Mouse (Mus musculus) 416B (cell line): ENCODE data around the gene Tom1l1.
"Not testable (repeated sequence)": the region's sequence is repeated elsewhere in the genome, so short reads cannot be mapped to it uniquely, and the experiment has no call there.

Source experiments
- DNase-seq: peaks from one replicate; pipeline ENCODE4 v3.0.0; 2011; ENCODE audit warnings: low read depth

The Tom1l1 gene

GRCm38 (mm10) chr11:90687460-90688416 is at the start of gene Tom1l1:
Tom1l1 (minus strand) TSS chr11:90688366.
- peak; percentile 69 for DNase-seq

DNA sequence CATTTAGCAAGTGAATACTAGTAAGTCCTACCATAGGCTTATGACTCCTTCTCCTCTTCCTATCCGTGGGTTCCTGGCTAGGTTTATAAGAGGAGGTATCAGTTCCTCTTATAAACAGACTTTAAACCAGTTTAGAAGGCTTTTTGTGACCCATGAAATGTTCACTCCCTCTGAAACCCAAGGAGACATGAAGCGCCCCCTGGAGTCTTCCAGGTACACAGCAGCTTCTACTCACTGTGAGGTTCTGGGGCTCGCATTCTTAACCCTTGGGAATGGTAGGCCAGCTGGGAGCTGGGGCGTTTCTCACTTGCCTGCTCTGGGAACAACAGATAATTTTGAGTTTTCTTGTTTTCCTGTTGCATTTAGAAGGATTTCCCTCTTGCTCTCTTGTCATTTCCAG is 45.4 kb upstream of the Tom1l1 start:
- no peak for DNase-seq

DNA sequence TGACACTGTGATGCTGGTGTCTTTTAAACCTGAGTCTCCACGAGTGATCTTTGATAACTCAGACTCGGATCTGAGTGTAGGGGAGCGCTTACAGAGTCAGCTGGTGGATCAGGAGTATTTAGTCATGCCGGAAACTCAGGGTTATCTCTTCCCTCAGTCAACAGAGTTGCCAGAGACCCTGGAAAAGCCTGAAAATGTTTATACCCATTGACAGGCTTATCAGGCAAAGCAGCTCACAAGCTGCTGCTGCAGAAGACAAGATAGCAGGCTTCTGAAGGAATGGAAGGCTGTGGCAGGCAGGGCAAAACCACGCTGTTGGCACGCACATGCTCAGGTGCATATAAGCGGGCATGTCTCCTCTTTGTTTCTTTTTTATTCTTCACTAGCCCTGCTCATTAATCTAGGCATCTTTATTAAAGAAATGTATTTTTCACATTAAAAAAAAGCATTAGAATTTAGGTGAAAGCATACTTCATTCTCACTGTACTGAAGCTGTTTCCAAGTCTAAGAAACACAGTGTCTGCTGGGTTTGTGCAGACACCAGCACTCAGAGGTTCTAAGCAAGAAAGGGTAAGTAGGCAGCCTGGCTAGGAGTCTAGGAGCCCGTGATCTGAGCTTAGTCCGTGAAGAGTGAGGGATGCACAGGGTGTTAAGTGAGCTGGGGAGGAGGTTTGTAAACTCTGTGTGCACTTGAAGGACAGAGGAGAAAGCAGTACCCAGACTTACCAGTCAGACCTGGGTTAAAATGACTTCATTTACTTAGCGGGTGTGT is 39.4 kb upstream of the Tom1l1 start:
- peak; percentile 78 for DNase-seq

GRCm38 (mm10) chr11:90726730-90727129 is 38.6 kb upstream of the Tom1l1 start:
- DNase-seq = peak; percentile 37

GRCm38 (mm10) chr11:90722304-90722703 is 34.1 kb upstream of the Tom1l1 start:
- no peak for DNase-seq

DNA sequence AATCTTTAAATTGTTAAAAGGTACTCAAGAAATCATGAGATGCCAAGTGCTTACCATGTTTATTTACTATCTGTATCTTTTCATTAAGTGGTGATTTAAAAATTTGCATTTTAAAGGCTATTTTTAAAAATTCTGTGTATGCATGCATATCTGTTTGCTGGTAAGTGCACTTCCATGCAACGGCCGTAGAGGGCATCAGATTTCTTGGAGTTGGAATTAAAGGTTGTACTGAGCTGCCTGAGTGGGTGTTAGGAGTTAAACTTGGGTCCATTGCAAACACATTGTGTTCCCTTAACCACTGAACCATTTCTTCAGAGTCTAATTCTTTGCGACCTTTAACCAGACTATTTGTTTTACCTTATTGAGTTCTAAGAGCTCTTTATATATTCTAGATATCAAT is 29.6 kb upstream of the Tom1l1 start:
- DNase-seq = peak; percentile 40

DNA sequence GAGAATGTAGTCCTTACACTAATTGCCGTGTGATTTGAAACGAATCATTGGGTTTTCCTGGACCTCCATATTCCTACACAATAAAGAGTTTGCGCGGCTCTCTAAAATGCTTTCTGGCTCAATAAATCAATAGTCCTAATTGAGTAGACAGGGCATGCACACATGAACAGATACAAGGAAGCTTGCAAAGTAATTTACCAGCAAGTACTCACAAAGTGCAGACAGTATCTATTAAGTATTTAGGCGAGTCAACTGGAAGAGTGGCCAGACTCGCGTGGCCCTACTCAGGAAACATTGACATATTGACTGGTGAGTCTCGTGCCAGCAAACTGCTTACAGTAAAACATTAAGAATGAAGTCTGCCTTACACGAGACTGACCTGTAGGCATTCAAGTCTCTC is 23.4 kb upstream of the Tom1l1 start:
- no peak for DNase-seq

DNA sequence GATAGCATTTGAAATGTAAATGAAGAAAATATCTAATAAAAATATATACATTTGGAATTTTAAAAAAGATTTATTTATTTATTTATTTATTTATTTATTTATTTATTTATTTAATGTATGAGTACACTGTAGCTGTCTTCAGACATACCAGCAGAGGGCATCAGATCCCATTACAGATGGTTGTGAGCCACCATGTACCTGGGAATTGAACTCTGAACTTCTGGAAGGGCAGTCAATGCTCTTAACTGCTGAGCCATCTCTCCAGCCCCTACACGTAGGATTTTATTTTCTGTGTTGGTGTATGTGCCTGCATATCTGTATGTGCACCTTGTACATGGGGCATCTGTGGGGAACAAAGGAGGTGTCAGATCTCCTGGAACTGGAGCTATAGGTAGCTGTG is 19.0 kb upstream of the Tom1l1 start:
- DNase-seq = not testable (repeated sequence)

DNA sequence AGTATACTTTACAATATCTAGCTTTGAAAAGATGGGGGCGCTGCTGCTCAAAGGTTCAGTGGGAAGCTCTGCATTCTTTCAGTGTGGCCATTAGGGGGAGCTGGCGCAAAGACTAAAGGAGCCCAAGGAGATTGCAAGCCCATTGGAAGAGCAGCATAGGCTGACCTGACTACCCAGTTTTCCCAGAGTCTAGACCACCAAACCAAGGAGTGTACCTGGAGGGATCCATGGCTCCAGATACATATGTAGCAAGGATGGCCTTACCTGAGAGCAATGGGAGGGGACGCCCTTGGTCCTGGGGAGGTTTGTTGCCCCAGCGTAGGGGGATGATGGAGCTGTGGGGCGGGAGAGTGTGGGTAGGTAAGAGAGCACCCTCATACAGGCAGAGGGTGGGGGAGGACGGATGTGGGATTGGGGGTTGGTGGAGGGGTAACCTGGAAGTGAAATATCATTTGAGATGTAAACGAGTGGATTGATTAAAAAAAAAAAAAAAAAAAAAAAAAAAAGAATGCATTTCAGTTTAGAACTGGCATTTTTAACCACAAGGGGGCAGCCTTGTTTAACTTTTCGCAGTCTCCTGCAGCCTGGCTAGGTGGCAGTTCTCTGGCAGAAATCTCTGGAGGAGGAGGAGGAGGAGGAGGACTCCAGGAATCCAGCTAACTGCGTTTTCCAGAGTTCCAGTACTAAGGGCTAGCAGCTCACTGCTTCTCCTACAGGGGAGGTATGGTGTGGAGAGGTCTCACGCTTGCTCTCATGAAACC is 9.5 kb upstream of the Tom1l1 start:
- peak; percentile 89 for DNase-seq

DNA sequence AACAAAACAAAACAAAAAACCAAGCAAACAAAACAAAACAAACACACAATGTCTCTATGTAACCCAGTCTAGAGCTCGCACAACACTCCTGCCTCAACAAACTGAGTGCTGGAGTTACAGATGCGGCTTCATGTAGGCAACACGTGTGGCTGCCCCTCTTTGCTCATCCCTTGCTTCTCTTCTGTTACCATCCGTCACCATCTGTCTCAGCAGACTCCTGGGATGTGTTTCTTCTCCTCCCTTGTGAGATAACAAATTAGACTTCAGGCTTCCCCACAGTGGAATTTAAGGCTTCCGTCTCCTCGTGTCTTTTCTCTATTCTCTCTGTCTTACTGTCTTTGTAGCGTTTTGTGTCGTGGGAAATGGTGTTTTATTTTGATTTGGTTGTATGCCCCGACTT is 7.6 kb upstream of the Tom1l1 start:
- no peak for DNase-seq

GRCm38 (mm10) chr11:90694206-90694605 is 6.0 kb upstream of the Tom1l1 start:
- DNase-seq = no peak

GRCm38 (mm10) chr11:90690361-90690760 is 2.2 kb upstream of the Tom1l1 start:
- DNase-seq = no peak

- no peak for DNase-seq
Observed at GRCm38 (mm10) chr11:90687040-90687439, 1.1 kb downstream of the Tom1l1 start.

GRCm38 (mm10) chr11:90686287-90687025 is 1.7 kb downstream of the Tom1l1 start:
- peak; percentile 68 for DNase-seq

DNA sequence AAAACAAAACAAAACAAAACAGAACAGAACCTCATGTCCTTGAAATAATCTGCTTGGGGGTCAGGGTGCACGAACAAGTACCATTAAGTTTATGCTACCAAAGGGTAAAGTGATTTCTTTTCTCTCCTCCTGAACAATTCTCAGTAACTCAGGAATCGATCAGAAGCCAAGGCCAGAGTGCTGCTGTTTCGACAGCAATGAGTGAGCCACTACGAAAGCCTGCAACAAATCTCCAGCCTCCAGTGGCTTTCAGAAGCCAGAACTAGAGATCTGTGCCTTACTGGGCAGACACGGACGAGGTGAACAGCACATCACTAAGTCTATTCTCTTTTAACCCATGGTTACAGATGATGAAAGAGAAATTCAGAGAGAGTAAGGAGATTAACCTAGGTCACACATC is 3.0 kb downstream of the Tom1l1 start:
- DNase-seq = no peak

DNA sequence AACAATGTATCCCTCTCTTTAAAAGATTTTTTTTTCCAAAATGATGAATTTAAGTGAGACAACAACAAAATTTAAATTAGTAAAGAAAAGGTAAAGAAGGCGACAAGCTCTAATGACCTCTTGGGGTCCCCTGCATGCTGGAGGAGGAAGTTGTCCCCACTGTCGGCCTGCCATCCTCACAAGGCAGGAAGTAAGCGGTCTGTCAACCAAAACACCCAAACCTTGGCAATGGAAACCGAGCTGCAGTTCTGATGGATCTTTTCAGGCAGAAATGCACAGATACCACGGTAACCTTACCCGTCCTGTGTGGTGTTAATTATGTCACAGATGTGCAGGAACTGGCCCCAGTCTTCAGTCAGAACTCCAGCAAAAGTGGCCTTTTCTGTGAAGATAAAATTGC is 3.4 kb downstream of the Tom1l1 start:
- DNase-seq = no peak

GRCm38 (mm10) chr11:90681171-90681570 is 7.0 kb downstream of the Tom1l1 start:
- no peak for DNase-seq

DNA sequence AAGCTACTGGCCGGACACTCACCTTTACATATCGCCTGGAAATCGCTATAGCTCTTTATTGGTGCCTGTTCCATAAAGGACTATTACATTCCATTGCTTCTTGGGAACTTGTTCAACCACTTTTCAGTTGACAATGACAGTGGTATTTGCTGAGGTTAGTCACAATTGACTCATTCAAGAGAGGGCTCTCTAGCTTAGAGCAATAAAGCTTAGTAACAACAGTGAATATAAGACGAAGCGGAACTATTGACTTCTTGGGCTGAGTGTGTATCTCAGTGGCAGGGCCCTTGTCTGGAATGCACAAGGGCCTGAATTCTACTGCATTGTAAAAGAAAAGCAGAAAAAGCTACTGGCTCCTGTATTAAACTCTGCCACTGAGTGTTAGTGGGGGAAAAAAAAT is 9.6 kb downstream of the Tom1l1 start:
- DNase-seq = no peak

DNA sequence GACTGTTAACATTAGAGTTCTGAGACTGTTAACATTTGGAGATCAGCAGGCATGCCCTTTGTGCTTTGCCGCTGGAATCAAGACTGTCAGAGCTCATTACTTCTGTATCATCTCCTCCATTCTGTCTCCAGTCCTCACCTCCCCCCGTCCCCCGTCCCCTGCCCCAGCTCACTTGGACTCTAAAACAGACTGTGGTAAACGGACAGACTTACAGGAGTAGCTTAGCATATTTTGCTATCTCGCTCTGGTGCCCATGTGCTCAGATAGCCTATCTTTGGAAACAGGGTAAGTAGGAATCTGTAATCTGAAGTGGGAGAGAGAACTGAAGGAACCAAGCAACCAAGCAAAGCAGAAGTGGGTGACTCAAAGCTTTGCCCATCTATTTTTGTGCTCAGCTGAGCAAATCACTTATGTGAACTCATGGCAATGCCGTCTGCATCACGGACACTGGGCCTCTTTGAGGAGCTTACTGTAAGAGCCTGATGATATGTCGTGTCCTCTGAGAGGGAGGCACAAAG is 10.3 kb downstream of the Tom1l1 start:
- DNase-seq = no peak

GRCm38 (mm10) chr11:90677027-90677426 is 11.1 kb downstream of the Tom1l1 start:
- no peak for DNase-seq

DNA sequence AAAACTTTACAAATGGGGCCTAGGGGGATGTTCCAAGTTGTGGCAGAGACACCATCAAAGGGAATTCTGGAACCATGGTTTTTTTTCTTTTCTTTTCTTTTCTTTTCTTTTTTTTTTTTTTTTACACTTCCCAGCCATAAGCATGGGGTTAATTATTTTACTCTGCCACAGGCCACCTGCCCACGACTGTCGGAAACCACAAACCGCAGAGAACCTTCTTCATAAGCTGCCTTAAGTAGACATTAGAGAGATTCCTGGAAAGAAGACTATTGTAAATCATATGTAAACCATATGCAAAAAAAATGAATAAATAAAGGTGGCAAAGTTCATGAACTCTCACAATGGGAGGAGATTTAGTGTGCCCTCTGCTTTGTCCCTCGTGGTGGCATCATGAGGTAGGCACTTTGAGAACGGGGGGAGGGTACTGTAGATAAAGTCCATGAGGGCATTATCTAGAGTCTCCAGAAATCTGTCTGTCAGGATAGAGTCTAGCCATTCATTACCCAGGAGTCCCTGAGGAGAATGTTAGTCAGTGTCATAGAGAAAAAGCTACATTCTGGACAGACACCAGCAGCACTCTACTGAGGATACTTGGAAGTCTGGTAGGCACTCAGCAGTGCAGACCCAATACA is 12.6 kb downstream of the Tom1l1 start:
- peak; percentile 22 for DNase-seq
